Mouse (Mus musculus) spleen, postnatal 10 days (tissue): ENCODE results near the gene Abcb5.
"Not testable (repeated sequence)": the region's sequence is repeated elsewhere in the genome, so short reads cannot be mapped to it uniquely, and the experiment has no call there.

ENCODE experiments used
- DNase-seq, 2 experiments: peaks; one replicate each; pipeline ENCODE4 v3.0.0; 2021 to 2022; ENCODE audit warnings: low spot score in 2 of 2

The Abcb5 gene

DNA sequence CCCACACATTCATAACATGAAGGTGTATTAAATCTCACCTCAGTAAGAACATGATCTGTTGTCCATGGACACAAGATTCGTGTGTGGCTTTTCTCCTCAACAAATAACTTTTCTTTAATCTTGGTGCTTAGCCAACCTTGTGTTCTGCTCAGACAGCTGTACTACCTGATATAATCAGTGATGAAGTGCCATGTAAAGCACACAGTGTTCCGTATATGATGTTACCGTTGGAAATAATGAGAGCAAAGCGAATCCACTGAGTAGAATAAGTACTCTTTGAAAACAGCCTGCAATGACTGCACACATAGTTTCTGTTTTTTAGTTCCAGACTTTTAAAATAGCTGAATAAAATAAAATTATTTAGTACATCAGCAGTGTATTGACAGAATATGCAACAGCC, at the start of gene Abcb5:
TSS of gene Abcb5 (minus strand) at position 101 of the 400 bp plus-strand sequence.
- DNase-seq = no peak

DNA sequence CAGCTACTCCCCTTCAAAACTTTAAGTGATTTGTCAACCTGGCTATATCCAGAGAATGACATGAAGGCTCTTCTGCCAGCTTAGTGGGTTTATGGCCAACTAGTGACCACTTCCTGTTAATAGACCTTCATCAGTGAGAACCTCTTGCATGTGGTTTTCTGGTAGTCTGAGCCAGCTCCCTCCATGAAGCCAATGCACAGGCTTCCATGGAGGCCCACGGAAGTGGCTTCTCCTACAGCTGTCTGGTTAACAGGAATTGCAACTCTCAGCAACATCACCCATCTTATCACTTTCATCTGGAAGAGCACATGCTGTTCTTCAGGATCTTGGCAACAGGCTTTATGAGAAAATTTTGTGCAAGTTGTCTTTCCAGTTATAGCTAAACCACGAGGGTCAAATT, 33.0 kb upstream of the Abcb5 start:
- DNase-seq = no peak

DNA sequence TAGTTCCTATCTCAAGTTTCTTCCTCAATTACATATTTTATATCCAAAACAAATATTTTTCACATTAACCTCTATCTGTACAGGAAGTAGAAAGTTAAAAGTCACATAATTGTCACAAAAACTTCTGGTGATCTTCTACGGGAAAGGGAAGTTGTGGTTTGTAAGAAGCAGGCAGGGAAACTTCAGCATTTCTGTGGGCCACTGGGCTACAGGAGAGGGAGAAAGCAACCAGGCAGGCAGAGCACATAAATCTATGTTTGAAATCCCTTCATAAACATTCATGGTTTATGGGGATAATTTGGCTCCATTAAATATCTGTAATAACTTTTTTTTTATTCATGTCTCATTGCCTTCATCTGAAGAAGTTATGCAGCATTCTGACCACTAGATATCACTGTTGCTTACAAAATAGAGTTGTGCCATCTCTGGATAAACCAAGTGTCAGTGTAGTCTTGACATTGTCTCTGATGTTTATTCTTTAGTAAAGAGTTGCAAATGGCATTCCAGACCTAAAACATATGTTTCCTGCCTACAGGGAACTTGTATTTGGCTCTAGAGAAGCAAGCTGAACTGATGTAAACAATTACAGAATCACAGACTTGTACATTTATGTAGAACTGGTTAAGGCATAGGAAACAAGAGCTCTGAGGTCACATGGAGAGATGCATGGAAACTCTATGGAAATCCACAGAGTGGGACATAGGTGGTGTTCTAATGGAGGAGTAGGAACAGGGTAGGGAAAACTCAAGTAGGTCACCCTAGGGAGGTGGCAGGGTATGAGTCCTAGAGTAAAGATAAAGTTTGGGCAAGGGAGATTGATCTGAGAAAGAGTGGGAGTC, 28.3 kb upstream of the Abcb5 start:
- DNase-seq = no peak

DNA sequence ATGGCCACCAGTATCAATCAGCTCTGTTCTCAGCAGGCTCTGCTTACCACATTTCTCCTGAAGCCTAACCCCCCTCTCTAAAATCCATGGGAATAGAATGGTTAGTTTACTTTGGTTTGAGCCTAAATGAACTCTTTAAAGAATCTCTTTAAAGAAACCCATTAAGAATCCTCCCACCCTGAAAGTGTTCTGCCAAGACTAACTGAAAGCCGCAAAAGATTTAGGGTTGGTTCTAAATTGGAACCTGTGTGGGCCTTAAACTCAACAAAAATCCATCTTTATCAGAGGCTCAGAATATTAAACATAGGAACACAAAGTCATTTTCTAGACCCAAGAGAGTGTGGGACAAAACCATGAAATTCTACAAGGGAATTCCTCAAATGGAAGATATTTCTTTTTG, 18.6 kb upstream of the Abcb5 start:
- DNase-seq = no peak

DNA sequence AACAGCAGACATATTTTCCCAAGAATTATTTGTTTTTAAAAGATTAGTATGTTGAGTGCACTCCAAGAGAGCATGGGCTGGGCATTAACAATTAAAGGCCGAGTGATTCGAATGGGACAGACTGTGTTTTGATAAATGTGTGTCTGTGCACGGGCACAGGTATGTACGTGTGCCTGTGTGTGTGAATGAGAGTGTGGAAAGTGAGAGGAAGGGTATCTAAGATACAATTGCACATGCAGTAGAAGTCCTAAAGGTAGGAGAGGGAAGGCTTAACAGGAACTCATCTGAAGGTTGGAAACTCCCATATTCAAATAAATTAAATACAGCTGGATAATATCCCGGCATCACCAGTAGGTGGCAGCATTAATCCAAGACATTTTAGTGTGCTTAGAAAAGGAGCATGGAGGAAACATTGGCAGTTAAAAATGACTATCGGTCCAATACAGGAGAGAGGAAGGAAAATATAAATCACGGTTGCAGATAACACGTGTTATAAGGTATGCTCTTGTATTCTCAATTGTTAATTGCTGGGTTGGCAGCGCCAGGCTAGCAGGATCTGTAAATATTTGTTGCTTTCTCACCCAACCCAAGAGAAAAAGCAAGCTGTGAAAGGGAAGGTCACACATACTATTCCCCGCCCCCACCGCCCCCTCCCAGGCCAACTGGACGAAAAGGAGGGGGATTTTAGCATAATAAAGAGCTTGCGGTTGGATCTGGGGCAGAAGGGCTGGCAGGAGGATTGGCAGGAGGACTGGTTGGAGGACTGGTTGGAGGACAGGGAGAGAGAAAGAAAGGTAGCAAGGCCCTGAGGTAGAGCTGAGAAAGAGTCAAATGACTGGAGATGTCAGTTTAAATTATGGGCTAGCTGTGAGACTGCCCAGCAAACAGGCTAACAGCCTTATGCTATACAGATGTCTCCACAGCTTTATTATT, 35.6 kb downstream of the Abcb5 start:
- DNase-seq = peak; percentile 7 to 55

DNA sequence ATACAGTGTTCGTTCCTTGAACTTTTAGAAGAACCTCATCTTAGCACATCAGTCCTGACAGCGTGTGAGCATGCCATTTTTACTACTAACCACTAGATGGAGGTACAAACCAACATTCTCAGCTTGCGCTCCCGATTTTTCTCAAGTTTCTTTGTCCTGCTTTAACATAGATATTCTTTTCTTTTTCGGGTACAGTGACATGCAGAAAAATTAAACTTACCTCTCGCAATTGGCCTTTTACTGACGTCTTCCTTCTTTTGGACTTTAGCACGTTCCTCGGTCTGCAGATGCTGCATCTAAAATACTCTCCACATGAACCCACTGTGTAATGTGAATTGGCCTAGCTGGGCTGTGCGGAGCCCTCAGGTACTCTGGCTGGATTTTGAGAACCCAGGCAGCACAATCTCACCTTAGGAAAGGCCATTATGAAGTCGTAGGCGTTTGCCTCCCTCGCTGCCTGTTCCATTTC, 39.4 kb downstream of the Abcb5 start:
- no peak for DNase-seq

DNA sequence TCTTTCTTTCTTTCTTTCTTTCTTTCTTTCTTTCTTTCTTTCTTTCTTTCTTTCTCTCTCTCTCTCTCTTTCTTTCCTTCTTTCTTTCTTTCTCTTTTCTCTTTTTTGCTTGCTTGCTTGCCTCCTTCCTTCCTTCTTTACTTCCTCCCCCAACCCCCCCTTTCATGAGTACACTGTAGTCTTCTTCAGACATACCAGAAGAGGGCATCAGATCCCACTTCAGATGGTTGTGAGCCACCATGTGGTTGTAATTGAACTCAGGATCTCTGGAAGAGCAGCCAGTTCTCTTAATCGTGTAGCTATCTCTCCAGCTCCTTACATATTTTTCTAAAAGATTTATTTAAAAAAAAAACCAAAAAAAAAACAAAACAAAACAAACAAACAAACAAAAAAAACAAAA, 42.3 kb downstream of the Abcb5 start:
- DNase-seq = not testable (repeated sequence)

DNA sequence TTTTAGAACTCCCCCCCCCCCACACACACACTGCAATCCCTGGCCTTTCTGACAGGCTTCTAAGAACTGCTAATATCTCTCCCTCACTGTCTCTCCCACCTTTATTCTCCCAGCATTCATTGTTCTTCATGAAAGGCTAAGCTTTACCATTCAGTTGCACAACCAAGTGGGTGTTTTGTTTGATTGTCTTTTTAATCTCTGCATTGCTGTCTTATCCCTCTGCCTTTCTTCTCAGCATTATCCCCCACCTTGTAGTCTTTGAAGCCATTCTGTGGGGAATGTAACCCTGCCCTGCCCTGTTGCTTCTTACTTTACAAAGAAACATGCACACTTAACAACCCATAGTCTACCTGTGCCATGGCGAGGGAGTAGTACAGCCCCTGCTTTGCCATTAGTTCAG, 48.5 kb downstream of the Abcb5 start:
- DNase-seq = no peak

DNA sequence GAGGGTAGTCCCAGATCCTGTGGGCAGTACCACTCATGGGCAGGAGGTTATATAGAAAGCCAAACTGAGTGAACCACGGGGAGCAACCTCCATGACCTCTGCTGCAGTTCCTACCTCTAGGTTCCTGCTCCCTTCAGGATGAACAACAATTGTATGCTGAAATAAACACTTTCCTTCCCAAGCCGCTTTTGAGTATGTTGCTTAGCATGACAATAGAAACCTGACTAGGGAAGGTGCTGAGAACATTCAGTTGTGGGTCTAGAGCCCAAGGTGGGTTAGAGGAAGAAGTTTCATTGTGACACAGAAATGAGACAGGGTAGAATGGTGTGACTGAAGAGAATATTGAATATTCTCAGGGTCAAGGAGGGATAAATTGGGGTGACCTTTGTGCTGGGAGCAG, 55.9 kb downstream of the Abcb5 start:
- DNase-seq = no peak

DNA sequence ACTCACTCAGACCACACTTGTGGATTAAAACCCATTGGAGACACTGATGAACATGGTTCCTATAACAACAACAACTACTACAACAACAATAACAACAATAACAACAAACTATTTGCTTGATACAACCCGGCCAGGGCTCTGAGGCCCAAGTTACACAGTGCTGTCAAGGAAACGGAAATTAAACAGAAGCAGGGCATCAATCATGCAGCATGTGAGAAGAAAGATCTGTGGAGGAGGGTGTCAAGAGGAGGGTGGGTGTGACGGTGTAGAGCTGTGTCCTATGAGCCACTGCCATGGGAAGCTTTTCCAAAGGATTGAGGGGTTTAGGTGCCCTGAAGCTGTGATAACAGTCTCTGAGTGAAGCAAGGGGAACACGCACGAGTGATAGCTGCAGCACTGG, 64.0 kb downstream of the Abcb5 start:
- no peak for DNase-seq

DNA sequence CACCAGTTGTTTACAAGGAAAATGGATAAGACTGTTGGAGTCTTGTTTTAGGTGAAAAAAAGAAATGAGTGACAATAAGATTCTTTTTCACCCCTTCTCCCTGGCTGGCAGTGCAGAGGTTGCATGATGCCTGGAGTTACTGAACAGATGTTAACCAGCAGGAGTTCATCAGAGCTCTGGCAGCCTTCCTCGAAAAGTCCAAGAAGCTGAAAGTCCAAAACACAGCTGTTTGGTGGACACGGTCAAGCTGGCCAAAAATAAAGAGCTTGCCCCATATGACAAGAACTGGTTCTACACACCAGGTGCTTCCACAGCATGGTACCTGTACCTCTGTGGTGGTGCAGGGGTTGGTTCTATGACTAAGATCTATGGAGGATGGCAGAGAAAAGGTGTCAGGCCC, 78.3 kb downstream of the Abcb5 start:
- DNase-seq = no peak

DNA sequence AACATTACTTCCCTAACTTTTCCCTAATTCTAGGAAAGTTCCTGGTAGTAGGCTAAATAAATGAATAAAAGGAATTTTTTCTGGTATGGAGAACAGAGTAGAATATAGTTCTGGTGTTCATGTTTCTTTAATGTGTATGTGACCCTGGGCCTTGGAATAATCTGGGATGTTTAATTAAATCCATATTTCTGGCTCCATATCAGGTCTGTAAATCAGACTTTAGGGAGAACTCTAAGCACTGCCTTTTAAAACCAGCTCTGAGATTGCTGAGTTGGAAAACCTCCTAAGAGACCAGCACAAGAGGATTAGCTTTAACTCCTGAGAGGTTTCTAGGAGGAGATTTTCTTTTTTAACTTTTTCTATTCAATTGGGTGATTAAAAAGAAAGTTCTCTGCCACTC, 83.4 kb downstream of the Abcb5 start:
- no peak for DNase-seq

DNA sequence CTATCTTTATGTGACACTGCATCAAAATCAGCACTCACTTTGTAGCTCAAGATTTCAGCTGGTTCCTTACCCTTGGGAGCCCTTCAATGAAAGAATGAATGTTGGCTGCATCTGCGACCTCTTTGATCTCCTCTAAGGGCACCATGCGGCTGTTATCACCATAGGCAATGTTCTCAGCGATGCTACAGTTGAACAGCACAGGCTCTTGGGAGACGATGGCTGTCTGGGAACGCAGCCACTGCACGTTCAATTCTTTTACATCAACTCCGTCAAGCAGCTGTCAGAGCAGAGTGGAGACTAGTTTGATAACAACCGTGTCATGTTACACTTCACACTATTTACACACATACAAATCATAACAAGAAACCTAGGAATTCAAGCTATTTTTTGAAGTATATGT, 93.5 kb downstream of the Abcb5 start:
- DNase-seq = no peak

DNA sequence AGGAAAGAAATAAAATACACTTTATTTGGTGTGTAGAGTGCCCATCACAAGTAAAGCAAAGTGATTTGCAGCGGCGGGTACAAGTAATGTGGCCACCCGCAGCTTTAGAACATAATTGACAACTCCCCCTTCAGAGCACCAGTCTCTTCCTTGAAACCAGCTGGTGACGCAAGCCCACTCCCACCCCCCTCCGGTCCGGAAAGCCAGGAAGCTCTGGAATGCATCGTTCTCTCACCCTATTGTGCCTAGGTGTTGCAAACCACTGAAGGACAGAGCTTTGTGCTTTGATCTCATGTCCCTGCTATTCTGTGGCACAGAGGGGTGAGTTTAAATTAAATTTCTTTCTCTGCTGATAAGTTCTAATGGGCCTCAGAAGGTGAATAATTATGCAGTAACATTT, 110.1 kb downstream of the Abcb5 start:
- no peak for DNase-seq

DNA sequence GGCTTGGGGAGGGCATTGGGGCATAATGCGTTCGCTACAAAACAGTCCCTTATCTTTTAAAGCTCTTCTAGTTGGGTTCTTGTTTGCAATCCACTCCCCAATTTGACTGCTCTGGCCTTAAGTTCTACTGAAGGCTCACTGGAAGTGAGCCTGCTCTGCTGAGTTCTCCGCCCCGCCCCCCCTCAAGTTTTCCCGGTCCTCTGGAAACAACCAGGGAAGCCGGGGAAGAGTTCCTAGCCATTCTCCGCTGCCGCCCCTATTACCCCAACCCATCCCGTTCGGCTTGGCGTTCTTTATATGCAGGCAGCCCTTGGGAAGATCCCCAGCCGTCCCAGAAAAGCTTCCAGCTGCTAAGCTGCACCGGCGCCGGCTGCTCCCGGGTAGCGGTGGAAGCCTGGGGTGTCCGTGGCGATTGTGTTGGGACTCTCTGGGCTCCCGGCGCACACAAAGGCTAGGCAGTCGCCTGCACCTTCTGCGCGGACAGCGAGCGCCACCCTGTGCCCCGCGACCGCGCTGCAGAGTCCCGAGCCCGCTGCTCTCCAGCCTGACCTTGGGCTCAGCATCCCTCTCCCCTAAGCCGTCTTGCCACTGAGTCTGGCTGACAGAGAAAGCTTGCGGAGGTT, 111.3 kb downstream of the Abcb5 start:
- peak in 1 of 2 experiments; percentile 51 for DNase-seq

DNA sequence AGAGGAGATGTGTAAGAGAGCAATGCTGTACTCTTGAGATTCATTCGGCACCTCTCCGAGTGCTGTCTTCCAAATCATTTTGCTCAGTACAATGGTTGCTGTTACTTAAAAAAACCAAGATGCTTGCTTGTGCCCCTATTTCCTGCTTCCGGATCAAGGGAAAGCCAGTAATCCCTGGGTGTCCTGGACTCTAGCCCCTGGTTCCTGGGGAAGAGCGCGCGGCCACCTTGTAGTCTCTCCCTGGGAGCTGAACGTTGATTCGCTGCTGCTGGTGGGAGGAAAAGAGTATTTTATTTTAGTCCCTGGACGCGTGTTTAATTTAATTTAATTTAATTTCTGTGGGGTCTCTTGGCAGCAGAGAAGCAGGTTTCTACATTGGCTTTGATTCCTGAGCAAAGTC, 111.8 kb downstream of the Abcb5 start:
- DNase-seq = no peak

DNA sequence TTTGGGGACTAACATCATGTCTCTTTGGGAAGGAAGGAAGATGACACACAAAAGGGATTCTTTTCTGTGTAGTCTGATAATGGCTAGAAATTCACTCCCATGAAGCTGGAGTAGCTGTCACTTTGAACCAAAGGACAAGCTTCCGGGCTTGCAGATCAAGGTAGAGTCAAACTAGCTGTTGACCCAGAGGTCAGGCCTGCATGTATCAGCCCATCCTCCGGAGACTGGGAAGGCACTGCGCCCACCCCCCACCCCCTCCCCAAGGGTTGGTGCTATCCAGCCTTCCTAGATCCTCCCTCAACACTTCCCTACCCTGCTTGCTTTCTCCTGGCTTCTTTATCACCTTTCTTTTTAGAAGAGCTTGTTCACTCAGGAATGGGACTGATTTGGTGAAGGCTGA, 112.9 kb downstream of the Abcb5 start:
- DNase-seq = no peak

DNA sequence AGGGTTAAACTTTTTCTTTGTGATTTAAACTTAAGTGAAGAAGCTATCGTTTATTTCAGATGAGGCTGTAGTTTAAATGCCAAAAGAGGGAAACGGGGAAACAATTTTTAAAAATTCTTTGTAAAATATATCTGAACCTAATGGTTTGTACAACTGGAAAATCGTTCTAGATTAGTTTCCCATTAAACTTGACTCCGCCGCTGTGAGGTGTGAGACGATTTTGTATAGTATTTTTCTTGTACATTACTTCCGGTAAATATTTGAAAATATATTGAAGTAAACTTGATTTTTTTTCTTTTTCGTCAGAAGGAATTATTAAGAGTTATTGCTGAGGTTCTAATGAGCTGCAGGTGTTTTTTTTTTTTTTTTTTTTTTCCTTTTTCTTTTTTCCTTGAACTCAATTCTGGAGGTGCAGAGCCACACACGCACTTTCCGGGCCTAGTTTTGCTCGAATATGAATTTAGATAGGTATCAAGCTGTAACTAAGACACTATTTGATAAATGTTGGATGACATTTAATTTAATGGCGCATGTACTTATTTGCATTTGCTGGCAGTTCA, 115.3 kb downstream of the Abcb5 start:
- no peak for DNase-seq

DNA sequence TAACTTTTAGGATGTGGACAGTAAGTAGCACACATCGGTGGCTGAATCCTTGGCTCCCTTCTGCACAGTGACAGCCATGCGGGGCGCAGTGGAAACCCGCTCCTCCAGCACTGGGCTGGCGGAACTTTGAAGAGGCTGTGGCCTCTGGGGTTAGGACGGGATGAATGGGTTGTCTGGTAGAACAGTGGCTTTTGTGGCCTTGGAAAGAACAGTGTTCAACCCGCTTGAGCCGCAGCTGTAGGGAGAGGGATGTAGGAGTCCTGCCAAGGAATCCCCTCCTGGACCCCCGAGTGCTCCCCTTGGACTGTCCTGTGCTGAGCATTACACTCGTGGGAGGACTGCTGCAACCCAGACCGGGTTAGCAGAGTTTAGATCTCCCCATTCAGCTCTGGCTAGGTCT, 116.2 kb downstream of the Abcb5 start:
- no peak for DNase-seq

DNA sequence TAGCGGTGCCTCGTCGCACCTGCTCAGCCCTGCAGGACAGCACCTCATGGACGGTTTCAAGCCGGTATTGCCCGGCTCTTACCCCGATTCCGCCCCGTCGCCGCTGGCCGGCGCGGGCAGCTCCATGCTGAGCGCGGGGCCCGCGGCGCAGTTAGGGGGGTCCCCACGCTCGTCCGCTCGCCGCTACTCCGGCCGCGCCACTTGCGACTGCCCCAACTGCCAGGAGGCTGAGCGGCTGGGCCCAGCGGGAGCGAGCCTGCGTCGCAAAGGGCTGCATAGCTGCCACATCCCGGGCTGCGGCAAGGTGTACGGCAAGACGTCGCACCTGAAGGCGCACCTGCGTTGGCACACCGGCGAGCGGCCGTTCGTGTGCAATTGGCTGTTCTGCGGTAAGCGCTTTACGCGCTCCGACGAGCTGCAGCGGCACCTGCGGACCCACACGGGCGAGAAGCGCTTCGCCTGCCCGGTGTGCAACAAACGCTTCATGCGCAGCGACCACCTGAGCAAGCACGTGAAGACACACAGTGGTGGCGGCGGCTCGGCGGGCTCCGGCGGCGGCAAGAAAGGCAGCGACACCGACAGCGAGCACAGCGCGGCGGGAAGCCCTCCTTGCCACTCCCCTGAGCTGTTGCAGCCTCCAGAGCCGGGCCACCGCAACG, 116.9 kb downstream of the Abcb5 start:
- peak in 1 of 2 experiments; percentile 14 for DNase-seq

DNA sequence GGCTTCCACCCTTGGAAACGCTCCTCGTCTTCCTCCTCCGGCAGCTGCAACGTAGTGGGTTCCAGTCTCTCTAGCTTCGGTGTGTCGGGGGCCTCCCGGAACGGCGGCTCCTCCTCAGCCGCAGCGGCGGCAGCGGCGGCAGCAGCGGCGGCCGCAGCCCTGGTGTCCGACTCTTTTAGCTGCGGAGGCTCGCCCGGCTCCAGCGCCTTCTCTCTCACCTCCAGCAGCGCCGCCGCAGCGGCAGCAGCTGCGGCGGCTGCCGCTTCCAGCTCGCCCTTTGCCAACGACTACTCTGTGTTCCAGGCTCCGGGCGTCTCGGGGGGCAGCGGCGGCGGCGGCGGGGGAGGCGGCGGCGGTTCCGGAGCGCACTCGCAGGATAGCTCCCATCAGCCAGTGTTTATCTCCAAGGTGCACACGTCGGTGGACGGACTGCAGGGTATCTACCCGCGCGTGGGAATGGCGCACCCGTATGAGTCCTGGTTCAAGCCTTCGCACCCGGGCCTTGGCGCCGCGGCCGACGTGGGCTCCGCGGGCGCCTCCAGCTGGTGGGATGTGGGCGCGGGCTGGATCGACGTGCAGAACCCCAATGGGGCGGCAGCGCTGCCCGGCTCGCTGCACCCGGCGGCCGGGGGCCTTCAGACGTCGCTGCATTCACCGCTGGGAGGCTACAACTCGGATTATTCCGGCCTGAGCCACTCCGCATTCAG, 117.6 kb downstream of the Abcb5 start:
- DNase-seq = peak in 1 of 2 experiments; percentile 15
